Mouse (Mus musculus) monocyte, adult 2 months (primary cell): ENCODE measurements around the gene Gpam.
A peak's percentile ranks its signal among the peaks of the same experiment; 100 is the strongest.

Experiments used
- DNase-seq, 2 experiments: peaks; one replicate each; pipeline ENCODE4 v3.0.0; 2022; ENCODE audit warnings: low spot score in 2 of 2, low read depth in 1 of 2

Gpam gene

DNA sequence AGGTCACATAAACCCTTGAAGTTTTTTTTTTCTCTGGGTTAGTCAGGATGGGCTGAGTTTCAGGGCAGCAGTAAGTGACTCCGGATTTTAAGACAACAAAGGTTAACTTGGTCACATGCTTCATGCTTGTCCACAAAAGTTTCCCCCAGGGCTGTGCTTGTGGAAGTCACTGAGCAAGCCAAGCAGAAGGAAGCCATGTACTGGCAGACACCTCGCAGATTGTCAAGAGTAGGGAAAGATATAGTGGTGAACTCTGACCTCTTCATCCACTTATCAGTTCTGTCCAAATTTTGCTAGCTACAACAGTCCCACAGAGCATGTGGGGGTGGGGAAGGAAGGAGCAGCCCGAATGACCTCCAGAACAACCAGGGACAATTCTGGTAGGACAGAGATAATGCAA lies 19.1 kb downstream of the Gpam start:
- no peak for DNase-seq

DNA sequence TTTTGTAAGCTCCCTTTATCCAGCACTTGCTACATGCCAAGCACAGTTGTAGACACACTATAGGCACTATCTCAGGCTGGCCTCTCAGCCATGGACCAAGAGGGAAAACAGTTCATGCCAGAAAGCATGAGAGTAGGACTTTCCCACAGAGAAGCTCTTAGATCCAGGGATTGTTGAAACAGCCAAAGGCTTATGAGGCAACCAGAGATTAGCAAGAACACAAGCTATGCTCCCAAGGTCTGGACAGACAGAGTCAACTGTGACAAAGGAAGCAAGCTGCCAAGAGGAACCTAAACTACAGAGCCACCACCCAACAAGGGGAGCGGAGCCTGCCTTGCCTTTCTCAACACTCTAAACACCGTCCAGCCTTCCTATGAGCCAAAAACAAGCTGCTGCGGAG lies 21.1 kb downstream of the Gpam start:
- DNase-seq, result no peak

DNA sequence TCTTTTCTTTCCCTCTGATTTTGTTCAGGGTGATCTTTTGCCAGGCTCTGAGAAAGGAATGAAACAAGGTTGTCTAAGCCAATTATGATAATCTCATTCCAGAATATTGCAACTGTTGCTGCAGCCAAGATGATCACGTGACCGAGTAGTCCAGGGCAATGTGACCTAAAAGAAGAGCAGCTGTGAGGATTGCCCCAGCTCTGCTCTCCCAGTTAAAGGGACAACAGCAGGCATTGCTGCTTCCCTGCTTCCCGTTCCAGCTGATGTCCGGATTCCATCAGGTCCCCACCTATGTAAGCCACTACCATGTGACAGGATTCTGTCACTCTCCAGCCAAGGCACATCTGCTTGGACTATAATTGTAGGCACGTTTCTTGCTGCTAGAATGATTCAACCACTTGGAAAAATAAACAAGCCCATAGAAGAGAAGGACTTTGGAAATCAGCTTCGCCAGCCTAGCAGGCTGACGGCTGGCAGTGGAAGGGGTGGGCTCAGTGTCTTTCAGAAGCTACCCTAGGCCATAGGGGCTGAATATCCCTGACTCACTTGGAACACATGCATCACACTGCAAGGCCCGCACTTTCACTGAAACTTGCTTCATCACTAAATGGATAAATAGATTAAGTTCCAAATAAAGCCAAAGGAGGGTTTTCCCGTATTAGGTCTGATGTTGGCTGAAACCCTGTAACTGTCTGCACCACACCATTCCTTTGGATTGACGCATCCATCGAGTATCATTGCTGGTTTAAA lies 23.8 kb downstream of the Gpam start:
- no peak for DNase-seq

DNA sequence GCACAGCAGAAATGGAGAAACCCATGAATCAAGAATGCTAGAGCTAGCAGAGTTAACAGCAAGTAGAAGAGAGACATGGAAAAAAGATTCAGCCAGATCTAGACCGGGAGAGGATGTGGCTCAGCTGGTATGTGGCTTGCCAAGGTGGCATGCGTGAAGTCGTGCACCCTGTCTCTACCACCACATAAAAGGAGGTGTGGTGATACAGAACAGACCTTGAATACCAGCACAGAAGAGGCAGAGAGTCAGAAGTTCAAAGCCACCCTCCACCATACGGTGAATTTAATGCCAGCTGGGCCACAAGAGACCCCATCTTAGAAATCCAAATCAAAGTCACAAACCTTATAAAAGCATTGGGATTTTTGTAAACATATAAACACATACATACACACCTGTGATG lies 25.4 kb downstream of the Gpam start:
- no peak for DNase-seq

DNA sequence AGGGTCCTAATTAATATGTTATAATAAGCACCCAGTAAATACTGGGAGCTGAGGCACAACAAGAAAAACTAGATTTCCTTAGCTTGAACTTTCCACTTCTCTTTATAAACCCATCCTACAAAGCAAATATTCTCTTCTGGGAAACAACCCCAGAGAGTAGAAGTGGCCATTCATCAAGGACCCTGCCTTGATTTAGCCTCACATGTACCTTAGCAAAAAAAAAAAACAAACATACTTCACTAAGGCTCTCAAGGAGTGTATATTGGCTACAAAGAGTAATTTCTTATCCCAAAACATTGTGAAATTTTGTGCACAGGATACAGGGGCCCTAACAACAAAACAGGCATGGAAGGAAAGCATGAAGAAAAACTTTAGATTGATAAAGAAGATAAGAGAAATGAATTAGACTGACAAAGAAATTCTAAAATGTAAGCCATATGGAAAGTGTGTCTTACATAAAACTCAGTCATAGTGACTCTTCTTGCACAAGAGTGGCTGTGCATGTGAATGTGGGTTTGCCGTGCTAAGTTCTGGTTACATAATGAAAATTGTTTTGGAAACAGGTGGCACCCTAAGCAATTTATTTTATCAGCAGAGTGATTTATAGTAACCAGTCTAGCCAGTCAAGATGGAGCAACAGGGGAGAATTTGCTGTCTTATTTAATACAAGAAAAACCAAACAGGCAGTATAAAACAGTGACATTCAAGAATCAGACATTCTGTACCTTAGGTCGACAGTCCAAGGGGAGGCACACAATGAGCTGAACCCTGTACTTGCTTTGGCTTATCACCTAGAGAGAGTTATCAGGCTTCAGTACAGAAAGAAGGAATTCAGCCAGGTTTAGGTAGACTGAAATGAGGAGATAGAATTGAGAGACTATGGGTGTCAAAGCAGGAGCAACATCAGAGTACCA lies 26.6 kb downstream of the Gpam start:
- DNase-seq, result no peak

DNA sequence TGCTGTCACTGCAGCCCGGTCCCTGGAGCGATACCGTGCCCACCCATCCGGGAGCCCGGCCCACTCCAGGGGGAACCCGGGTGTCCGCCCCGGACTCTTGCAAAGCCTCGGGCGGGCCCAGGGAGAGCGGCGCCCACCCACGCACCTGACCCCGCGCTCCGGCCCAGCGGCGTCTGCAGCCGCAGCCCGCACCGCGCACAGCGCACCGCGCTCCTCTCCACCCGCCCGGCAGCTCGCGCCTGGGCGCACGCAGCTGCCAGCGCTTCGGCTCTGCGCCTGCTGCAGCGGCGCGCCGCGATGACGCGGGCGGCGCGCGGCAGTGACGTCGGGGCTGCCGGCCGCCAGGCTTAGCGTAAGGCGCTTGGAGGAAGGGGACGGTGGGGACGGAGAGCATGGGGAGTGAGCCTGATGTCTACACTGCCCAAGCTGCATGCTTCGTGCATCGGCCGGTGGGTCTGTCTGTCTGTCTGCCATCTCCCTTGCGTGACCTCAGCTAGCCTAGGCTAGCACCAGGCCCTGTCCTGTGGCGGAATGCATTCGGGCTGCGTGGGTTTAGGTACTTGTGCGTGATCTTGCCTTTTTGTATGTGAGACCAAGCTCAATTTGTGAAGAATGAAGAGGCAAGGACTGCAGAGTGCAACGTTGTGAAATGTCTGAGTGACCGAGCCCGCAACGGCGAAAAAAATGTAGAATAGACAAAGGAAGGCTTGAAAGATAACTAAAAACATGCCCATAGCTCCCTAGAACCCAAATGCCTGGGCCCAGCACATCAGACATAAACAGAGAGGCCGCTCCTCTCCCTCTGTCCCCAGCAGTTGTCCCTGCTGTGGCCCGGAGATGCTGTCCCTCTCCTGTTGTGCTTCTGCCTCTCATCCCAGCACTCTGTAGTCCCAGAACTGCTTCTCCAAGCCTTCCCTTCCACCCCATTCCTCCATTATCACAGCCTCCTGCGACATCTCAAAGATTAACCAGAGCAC lies 27.6 kb downstream of the Gpam start:
- peak; percentile 21 to 67 for DNase-seq

DNA sequence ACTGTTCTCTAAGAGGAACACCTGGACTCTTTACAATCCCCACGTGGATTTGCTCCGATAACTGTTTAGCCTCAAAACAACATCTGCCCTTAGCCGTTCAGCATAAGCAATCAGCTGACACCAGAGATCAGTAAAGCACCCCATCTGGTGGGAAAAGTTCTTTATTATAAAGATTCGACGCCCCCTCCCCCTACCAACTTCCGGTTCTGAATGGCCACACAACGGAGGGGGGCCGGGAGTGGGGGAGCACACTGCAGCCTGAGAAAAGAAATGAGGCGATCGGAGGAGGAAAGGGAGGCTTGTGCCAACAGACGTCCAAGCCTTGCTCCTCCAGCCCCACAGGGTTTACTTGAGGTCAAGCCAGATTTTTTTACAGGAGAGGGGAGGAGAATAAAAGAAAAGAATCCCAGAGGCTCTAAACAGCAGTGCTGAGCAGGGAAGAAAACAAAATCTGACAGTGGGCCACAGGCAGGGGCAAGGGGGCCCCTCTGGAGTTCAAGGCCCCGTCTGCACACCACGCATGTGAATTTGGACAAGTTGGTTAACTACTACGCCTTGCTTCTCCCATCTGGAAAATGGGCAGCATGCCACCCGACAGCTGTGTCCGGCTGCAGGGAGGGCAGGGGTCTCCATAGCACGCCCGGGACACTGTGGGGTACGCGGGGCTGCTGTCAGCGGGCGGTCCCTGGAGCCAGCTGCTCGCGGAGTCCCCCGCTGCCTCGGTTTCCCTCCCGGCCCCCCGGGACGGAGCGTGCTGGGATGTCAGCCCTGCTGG lies 28.4 kb downstream of the Gpam start:
- no peak for DNase-seq

DNA sequence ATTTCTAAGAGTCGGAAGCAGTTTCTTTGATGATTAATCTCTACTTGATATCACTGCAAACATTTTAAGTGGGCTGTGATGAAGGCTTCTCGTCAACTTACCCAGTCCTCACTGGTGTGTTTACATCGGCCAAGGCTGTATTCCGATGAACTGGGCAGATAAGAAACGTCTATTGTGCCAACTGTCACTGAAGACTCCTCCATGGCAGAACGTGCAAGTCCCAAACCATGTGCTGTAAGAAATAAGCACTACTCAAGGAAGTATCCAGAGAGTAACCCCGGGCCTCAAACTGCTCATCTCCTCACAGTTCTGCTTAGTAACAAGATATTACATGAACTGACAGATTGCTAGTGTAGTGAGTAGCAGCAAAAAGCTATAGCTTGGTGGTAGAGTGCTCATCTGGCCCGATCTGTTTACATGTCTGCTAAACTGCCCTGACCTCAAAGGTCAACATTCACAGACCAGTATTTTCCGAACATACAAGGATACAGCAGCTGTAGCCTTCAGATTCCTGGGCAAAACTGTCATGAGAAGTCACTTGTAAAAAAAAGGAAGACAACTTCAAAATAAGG lies 29.6 kb downstream of the Gpam start:
- DNase-seq, result no peak

DNA sequence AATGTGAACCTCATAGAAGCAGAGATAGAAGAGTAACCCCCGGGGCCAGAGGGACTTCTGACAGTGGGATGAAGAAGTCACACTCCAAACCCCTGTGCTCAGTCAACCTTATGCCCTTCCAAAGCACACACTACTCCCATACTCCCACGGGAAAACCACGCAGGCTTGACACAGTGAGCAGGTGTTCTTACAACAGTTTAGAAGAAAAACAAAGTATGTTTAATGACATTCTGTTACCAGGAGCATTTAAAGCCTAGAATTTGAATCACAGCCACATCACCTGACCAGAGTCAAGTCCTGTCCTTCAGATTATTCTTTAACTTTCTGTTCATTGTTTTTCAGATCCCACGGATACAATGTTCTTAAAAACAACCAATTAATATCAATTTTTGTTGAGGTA lies 30.4 kb downstream of the Gpam start:
- no peak for DNase-seq

DNA sequence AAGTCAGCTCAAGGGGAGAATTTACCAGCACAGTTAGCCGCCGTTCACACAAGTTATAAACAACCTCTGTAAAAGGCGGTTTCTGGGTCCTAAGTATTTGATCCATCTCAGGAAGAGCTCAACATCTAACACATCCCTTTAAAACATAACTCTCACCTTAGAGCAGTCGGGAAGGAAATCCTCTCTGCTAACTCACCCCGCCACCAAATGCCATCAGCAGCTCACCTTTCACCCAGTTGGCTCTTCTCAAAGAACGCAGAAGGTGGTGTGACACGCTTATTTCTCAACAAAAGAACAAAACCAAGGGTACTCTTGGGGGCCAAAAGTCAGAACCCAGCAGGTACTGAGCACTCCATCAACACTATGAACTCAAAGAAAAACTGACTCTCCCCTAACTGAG lies 31.5 kb downstream of the Gpam start:
- no peak for DNase-seq

DNA sequence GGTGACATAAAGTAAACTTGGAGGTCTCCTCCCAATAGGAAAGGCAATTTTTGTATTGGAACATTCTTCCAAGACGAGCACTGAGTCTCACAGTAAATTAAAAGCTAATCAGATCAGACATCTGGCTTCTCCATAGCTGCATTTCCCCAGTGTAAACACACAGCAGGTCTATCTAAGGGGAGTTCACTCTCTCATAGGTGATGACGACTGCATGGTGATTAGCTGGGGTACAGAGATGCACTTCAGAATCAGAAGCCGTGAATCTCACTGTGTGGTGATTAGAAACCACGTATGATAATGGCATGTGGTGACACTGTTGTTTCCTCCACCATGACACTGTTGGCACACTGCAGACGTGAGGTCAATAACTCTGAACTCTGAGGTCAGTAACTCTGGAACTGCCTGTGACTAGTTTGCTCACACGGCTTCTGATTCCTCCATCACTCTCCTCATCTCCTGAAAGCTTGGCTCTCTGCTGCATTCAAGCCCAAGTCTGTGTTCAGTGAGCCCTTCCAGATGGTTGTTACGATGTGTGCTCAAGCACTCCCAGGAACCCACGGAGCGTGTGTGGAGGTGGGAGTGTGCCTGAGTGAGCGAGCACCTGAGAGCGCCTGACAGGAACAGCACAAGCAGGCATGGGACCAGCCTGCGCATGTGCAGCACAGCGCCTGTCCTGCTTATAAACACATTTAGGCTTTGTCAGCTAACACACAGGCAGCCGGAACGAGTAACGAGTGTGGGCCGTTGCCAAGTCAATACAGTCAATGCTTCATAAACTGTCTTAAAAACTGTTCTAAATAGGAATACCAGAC lies 35.2 kb downstream of the Gpam start:
- no peak for DNase-seq

DNA sequence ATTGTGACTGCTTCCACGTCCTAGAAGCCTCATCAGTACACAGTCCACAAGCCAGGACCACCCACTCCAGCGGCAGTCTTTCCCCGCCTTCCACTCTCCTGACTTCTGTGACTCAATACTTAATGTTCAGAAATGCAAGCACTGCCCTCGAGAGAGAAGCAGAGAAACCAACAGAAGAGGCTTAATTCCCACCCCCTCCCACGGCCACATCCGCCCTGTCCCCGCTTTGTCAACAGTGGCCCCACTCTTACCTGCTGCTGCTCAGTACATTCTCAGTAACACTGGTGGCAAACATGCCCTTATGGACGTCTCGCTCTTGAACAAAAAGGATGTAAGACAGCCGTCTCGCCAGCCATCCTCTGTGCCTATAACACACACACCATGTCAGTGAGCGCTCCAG lies 36.2 kb downstream of the Gpam start:
- no peak for DNase-seq

DNA sequence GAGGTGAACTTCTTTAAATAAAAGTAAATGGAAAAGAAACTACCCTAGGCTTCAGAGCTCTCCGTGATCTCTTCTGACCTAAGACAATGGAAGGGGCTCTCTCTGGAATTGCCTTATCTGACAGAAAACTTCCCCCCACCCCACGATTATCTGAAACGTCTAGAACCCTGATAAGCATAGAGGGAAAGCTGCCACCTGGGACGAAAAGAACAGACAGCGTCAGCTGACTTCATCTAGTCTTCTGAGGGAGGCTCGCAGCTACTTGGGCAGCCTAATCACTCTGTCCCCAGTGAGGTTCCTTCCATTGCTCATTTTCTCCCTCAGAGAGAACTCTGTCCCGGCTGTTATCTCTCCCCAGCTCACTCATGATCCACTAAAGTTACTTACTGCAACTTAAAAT lies 36.9 kb downstream of the Gpam start:
- DNase-seq, result no peak

DNA sequence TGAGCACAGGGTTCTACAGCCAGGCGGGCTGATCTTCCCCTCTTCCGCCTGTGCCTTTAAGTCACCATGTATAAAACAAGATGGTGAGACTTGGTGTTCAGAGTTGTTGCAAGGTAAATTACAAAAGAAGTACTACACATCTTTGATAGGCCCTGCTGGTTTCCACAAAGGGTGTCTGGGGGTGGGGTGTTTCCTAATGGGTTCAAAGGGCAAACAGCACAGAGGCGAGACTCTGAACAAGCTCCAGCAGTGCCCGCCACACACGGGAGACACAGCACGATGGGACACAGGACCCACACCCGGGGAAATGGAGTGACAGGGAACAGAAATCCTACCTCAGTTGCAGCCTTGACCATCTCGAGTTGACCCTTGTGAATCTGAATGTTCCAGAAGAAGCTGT lies 39.3 kb downstream of the Gpam start:
- no peak for DNase-seq

DNA sequence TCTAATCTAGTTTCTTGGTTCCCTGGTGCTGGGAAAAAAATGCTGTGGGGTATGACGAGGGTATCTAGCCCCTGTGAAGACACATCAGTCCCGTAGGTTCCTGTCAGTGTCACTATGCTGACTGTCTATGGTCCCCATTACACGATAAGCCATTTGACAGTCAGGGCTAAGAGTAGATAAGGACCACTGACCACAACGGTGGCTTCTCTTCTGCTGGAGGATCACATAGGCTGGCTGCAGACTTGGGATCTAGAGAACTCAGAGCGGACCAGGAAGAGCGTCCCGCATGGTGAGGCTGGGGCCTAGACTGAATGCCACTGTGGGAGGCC lies 41.2 kb downstream of the Gpam start:
- no peak for DNase-seq

DNA sequence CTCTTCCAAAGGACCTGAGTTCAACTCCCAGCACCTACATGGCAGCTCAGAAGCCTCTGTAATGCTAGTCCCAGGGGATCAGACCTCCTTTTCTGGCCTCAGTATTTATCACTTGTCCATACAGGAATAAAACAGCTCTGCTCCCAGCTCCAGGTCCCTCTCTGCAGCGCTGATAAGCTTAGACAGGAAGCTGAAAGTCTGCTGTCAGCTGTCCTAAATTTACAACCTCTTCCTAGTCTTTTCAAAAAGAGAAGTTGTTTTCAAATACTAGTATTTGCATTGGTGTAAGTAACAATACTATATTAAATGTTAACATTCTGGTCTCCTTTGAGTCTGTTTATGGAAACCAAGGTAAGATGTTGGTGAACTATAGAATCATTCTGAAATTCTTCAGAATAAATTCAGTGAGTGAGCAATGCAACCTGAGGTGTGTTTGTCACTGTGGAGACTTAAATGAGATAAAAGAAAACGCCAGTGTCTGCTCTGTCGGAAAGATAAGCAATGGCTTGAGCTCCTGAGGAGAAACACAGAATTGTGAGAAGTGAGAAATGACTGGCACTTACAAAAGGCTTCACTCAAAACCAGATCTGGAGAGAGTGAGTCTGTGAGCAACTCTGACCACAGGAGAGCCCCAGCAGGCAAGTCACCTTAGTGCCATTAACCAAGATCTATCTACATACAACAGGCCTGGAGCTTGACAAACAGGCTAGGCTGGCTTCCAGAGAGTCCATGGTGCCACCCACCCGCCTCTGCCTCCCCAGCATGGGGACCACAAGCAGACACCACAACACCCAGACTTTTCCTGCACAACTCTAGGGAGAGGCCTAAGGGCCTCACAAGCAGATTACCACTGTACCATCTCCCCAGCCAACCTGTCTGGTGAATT lies 41.8 kb downstream of the Gpam start:
- DNase-seq, result no peak

DNA sequence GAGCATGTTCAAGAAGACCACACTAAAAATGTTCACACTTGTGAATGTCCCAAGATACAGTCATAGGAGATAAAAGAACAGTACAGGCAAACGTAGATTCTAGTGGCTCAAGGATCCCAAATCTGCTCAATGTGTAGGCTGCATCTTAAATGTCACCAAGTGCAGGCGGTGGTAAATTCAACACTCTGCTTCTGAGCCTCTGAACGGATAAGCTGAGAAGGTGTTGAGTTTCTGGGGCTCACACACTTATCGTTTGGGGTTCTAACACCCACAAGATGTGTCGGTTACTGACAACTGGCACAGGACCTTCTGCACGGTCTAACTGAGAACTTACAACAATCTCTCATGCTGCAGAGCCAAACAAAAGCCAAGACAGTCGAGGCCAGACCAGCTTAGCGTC lies 50.2 kb downstream of the Gpam start:
- DNase-seq, result no peak

DNA sequence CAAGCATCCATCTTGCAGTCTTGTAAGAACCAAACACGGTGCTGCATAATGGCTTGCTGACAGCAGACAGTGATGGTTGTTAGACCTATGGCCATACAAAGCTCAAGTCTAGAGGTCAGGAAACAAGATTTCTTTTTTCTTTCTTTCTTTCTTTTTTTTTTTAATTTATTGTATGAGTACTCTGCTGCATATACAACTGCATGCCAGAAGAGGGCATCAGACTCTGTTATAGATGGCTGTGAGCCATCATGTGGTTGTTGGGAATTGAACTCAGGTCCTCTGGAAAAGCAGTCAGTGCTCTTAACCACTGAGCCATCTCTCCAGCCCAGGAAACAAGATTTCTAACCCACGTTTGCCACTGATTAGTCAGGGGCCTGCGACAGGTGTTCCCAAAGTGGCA lies 54.0 kb downstream of the Gpam start:
- DNase-seq, result no peak

DNA sequence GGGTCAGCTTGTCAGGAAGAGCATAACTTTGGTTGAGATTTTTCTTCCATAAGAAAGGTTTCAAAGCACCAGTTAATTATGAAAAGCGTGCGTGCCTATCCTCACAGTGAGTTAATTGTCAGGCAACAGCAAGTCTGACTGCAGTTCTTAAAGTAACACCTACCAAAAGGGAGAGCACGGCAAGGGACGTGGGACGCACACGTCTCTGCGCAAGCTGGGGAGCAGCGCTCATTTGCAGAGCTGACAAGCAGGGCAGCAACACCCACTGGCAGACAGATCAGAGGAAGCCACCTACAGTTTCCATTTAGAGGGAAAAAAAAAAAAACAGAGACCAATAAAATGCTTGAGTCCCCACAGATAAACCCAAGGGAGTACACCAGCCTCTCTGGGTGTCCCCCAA lies 58.0 kb downstream of the Gpam start:
- DNase-seq, result no peak
